Mouse (Mus musculus): ENCODE data around the gene Nav3. TPM values are rescaled to one million over a fixed set of nuclear protein-coding genes. Genes with fewer than 3 reads are reported as not detected.
A peak's percentile ranks its signal among the peaks of the same experiment; 100 is the strongest.

The Nav3 gene
- 41.6 and 46.6 TPM in 2 replicates for polyA plus RNA-seq (2012; rRNA removed)

- H3K27ac ChIP-seq (ENCODE audit: insufficient read depth, low read length): peak within 1 kb of the TSS; percentile 95
- no peaks in the 10 kb centered on the region for H3K4me1 ChIP-seq (ENCODE audit: control insufficient read depth, insufficient read depth, low read length)
- peak within 1 kb of the TSS; percentile 100 for H3K4me3 ChIP-seq (ENCODE audit: insufficient read depth, low read length)
- peak; percentile 17; the same call in 1 of the 2 replicates for TF ChIP-seq CTCF (IDR thresholded peaks at IDR 0.05; ENCODE audit: extremely low read depth, insufficient read depth, low read length)
- TF ChIP-seq POLR2A (IDR thresholded peaks at IDR 0.05; ENCODE audit: extremely low read depth, insufficient read depth, low read length): no peak
These were observed at the start of gene Nav3 for GRCm38 (mm10) chr10:110455838-110456493. Gene Nav3 (minus strand): TSS chr10:110456204.

- no peaks in the 10 kb centered on the region for H3K4me1 ChIP-seq (ENCODE audit: control insufficient read depth, insufficient read depth, low read length)
- no peak overlapping the region for H3K4me3 ChIP-seq (ENCODE audit: insufficient read depth, low read length)
- H3K27ac ChIP-seq (ENCODE audit: insufficient read depth, low read length): no peak overlapping the region
- TF ChIP-seq POLR2A (IDR thresholded peaks at IDR 0.05; ENCODE audit: extremely low read depth, insufficient read depth, low read length) (no peak), CTCF (IDR thresholded peaks at IDR 0.05; ENCODE audit: extremely low read depth, insufficient read depth, low read length) (no peak)
These were observed 29.3 kb upstream of the Nav3 start for GRCm38 (mm10) chr10:110485306-110485705.

DNA sequence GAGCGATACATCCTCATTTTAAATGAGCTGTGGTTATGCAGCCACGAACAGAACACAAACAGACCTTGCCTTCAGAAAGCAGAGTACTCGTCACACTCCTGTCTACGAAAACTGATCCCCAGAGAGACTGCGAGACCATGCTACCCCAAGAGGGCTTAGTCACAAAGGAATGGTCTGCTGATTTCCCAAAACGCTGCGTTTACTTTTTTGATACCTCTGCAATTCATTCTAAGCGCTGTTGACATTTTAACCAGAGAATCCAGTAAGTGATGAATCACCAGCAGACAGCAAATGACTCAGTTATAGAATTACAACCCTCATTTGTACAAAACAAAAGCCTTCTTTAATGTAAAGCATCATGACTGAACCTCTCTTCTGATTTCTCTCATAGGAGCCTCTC is 28.8 kb upstream of the Nav3 start:
- TF ChIP-seq CTCF (IDR thresholded peaks at IDR 0.05; ENCODE audit: extremely low read depth, insufficient read depth, low read length): no peak
- Histone ChIP-seq H3K4me1 (ENCODE audit: control insufficient read depth, insufficient read depth, low read length) (no peaks in the 10 kb centered on the region), H3K27ac (ENCODE audit: insufficient read depth, low read length) (no peak overlapping the region), H3K4me3 (ENCODE audit: insufficient read depth, low read length) (no peak overlapping the region)

DNA sequence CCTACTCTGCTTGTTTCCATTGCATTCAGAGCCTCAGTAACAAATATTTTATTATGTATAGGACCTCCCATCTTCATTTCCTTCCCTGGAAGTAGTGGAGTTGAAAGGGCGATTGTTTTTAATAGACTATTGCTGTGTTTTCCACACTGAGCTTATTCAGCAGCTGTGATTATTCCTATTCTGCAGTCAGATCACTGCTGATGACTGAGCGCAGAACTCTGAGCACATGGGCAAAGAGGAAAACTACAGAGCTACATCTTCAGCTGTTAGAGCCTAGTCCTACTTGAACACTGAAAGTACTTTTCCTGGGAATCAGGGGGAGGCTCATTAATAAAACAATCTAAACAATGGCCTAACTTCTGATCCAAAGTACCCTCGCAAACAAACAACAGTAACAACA is 23.2 kb upstream of the Nav3 start:
- H3K4me3 ChIP-seq (ENCODE audit: insufficient read depth, low read length): no peak overlapping the region
- H3K4me1 ChIP-seq (ENCODE audit: control insufficient read depth, insufficient read depth, low read length): no peaks in the 10 kb centered on the region
- TF ChIP-seq POLR2A (IDR thresholded peaks at IDR 0.05; ENCODE audit: extremely low read depth, insufficient read depth, low read length) (no peak), CTCF (IDR thresholded peaks at IDR 0.05; ENCODE audit: extremely low read depth, insufficient read depth, low read length) (no peak)
- H3K27ac ChIP-seq (ENCODE audit: insufficient read depth, low read length): no peak overlapping the region

GRCm38 (mm10) chr10:110477689-110478314 is 21.8 kb upstream of the Nav3 start:
- no peak overlapping the region for H3K4me3 ChIP-seq (ENCODE audit: insufficient read depth, low read length)
- H3K4me1 ChIP-seq (ENCODE audit: control insufficient read depth, insufficient read depth, low read length): no peaks in the 10 kb centered on the region
- no peak for TF ChIP-seq POLR2A (IDR thresholded peaks at IDR 0.05; ENCODE audit: extremely low read depth, insufficient read depth, low read length)
- no peak for TF ChIP-seq CTCF (IDR thresholded peaks at IDR 0.05; ENCODE audit: extremely low read depth, insufficient read depth, low read length)
- no peak overlapping the region for H3K27ac ChIP-seq (ENCODE audit: insufficient read depth, low read length)

DNA sequence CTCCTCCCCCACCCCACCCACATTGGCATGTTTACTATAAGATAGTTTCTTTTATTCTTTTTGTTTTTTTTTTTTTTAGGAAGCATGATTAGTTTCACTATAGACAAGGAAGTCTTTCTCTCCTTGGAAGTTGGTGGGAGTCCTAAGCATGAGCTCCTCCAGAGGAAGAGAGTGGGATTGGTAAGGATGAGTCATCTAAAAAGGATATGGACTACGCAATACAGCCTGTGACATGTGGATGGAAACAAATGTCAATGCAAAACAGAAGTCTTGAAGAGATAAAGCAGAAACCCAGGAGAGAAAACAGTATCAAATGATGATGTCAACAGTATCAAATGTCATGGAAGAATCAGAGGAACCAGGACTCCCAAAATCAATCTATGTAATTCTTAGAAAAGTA is 18.1 kb upstream of the Nav3 start:
- Histone ChIP-seq H3K4me1 (ENCODE audit: control insufficient read depth, insufficient read depth, low read length) (peaks cover 4% of the 10 kb centered on the region), H3K27ac (ENCODE audit: insufficient read depth, low read length) (no peak overlapping the region), H3K4me3 (ENCODE audit: insufficient read depth, low read length) (no peak overlapping the region)
- TF ChIP-seq CTCF (IDR thresholded peaks at IDR 0.05; ENCODE audit: extremely low read depth, insufficient read depth, low read length) (no peak), POLR2A (IDR thresholded peaks at IDR 0.05; ENCODE audit: extremely low read depth, insufficient read depth, low read length) (no peak)

- TF ChIP-seq POLR2A (IDR thresholded peaks at IDR 0.05; ENCODE audit: extremely low read depth, insufficient read depth, low read length) (no peak), CTCF (IDR thresholded peaks at IDR 0.05; ENCODE audit: extremely low read depth, insufficient read depth, low read length) (no peak)
- H3K4me1 ChIP-seq (ENCODE audit: control insufficient read depth, insufficient read depth, low read length): peaks cover 4% of the 10 kb centered on the region
- H3K27ac ChIP-seq (ENCODE audit: insufficient read depth, low read length): peak overlapping the region; percentile 45; the same call in 1 of the 2 replicates
- H3K4me3 ChIP-seq (ENCODE audit: insufficient read depth, low read length): no peak overlapping the region
These were observed 13.4 kb upstream of the Nav3 start for GRCm38 (mm10) chr10:110469445-110469844.

- TF ChIP-seq CTCF (IDR thresholded peaks at IDR 0.05; ENCODE audit: extremely low read depth, insufficient read depth, low read length) (no peak), POLR2A (IDR thresholded peaks at IDR 0.05; ENCODE audit: extremely low read depth, insufficient read depth, low read length) (peak; percentile 51; the same call in 1 of the 2 replicates)
- Histone ChIP-seq H3K27ac (ENCODE audit: insufficient read depth, low read length) (peak overlapping the region; percentile 95), H3K4me3 (ENCODE audit: insufficient read depth, low read length) (peak overlapping the region; percentile 100), H3K4me1 (ENCODE audit: control insufficient read depth, insufficient read depth, low read length) (no peaks in the 10 kb centered on the region)
These were observed 754 bp downstream of the Nav3 start for GRCm38 (mm10) chr10:110455063-110455837.

- Histone ChIP-seq H3K4me3 (ENCODE audit: insufficient read depth, low read length) (peak overlapping the region; percentile 100), H3K27ac (ENCODE audit: insufficient read depth, low read length) (peak overlapping the region; percentile 50; the same call in 1 of the 2 replicates), H3K4me1 (ENCODE audit: control insufficient read depth, insufficient read depth, low read length) (no peaks in the 10 kb centered on the region)
- TF ChIP-seq POLR2A (IDR thresholded peaks at IDR 0.05; ENCODE audit: extremely low read depth, insufficient read depth, low read length) (peak; percentile 50; the same call in 1 of the 2 replicates), CTCF (IDR thresholded peaks at IDR 0.05; ENCODE audit: extremely low read depth, insufficient read depth, low read length) (no peak)
These were observed 2.4 kb downstream of the Nav3 start for GRCm38 (mm10) chr10:110453566-110453965.
